Mouse (Mus musculus) MEL (cell line): ENCODE measurements around the gene Nelfa. TPM values are rescaled to one million over a fixed set of nuclear protein-coding genes. Genes with fewer than 3 reads are reported as not detected.

ENCODE experiments used
- DNase-seq: peaks from one replicate; pipeline ENCODE4 v3.0.0; 2011; ENCODE audit warnings: low read depth, low spot score
- H3K27ac ChIP-seq: 2 replicates; pipeline ENCODE4 v1.5.1; 2012; ENCODE audit warnings: low read depth, mild to moderate bottlenecking, control low read depth, low read length, moderate library complexity; ENCODE audit not compliant: control insufficient read depth
- H3K27me3 ChIP-seq, 2 experiments: fragments of 150-350 bp in 1 of 2; sonication (generic) in 1 of 2; 2 replicates each; pipeline ENCODE4 v1.6.1; 2012; ENCODE audit warnings: low read length in 2 of 2, mild to moderate bottlenecking in 2 of 2, improper control_type of control experiment in 1 of 2, moderate library complexity in 1 of 2; ENCODE audit not compliant: insufficient read depth in 2 of 2, control insufficient read depth in 1 of 2
- H3K36me3 ChIP-seq, 2 experiments: 2 replicates each; pipeline ENCODE4 v1.6.1; 2012 to 2014; ENCODE audit warnings: low read length in 2 of 2, improper control_type of control experiment in 1 of 2, inconsistent platforms in 1 of 2, mild to moderate bottlenecking in 1 of 2; ENCODE audit not compliant: insufficient read depth in 2 of 2, control insufficient read depth in 1 of 2
- H3K4me1 ChIP-seq, 2 experiments: fragments of 150-350 bp in 1 of 2; sonication (generic) in 1 of 2; 2 replicates each; pipeline ENCODE4 v1.6.1; 2012; ENCODE audit warnings: low read length in 2 of 2, improper control_type of control experiment in 1 of 2, mild to moderate bottlenecking in 1 of 2; ENCODE audit not compliant: insufficient read depth in 2 of 2, control insufficient read depth in 1 of 2
- H3K4me3 ChIP-seq, 2 experiments: fragments of 150-350 bp in 1 of 2; sonication (generic) in 1 of 2; 2 replicates each; pipeline ENCODE4 v1.5.1; 2012; ENCODE audit warnings: low read depth in 2 of 2, low read length in 2 of 2, mild to moderate bottlenecking in 2 of 2, moderate library complexity in 2 of 2, control low read depth in 1 of 2, improper control_type of control experiment in 1 of 2; ENCODE audit not compliant: control insufficient read depth in 1 of 2, insufficient read depth in 1 of 2
- H3K79me2 ChIP-seq: 2 replicates; pipeline ENCODE4 v1.6.1; 2012; ENCODE audit warnings: mild to moderate bottlenecking, low read length, moderate library complexity; ENCODE audit not compliant: control insufficient read depth, poor library complexity, insufficient read depth
- H3K9ac ChIP-seq: 2 replicates; pipeline ENCODE4 v1.6.1; 2012; ENCODE audit warnings: low read depth, mild to moderate bottlenecking, control low read depth, low read length, moderate library complexity; ENCODE audit not compliant: control insufficient read depth, poor library complexity, severe bottlenecking
- H3K9me3 ChIP-seq: fragments of 150-350 bp; sonication (generic); replicated peaks from 2 replicates; pipeline ENCODE4 v1.6.1; 2012; ENCODE audit warnings: mild to moderate bottlenecking, low read length, improper control_type of control experiment, moderate library complexity; ENCODE audit not compliant: insufficient read depth
- BHLHE40 ChIP-seq: IDR thresholded peaks from 2 replicates; pipeline ENCODE4 v1.6.1; 2012; ENCODE audit warnings: low read depth, mild to moderate bottlenecking, inconsistent platforms, low read length, improper control_type of control experiment, borderline replicate concordance
- CHD2 ChIP-seq: IDR thresholded peaks from 2 replicates; pipeline ENCODE4 v1.6.1; 2011; ENCODE audit warnings: low read length, improper control_type of control experiment
- CTCF ChIP-seq, 3 experiments: IDR thresholded peaks in 2 of 3; conservative IDR thresholded peaks in 1 of 3; 2 replicates each; pipeline ENCODE4 v1.5.1; 2011 to 2012; ENCODE audit warnings: low read length in 3 of 3, low read depth in 2 of 3, mild to moderate bottlenecking in 2 of 3, improper control_type of control experiment in 1 of 3, inconsistent platforms in 1 of 3, mixed read lengths in 1 of 3, moderate library complexity in 1 of 3; ENCODE audit not compliant: control insufficient read depth in 1 of 3, insufficient read depth in 1 of 3, poor library complexity in 1 of 3, severe bottlenecking in 1 of 3
- E2F4 ChIP-seq: IDR thresholded peaks from 2 replicates; pipeline ENCODE4 v1.6.1; 2011; ENCODE audit warnings: low read depth, low read length, improper control_type of control experiment, borderline replicate concordance
- EP300 ChIP-seq, 2 experiments: IDR thresholded peaks; 2 replicates each; pipeline ENCODE4 v1.6.1; 2011; ENCODE audit warnings: improper control_type of control experiment in 2 of 2, low read length in 2 of 2, low read depth in 1 of 2, mild to moderate bottlenecking in 1 of 2
- GATA1 ChIP-seq: IDR thresholded peaks from 2 replicates; pipeline ENCODE4 v1.6.1; 2011; ENCODE audit warnings: low read depth, low read length, improper control_type of control experiment
- MAFK ChIP-seq: IDR thresholded peaks from 2 replicates; pipeline ENCODE4 v1.6.1; 2011; ENCODE audit warnings: low read depth, mild to moderate bottlenecking, low read length, improper control_type of control experiment, borderline replicate concordance
- MAX ChIP-seq: IDR thresholded peaks from 2 replicates; pipeline ENCODE4 v1.6.1; 2011; ENCODE audit warnings: low read length, improper control_type of control experiment
- MEF2A ChIP-seq: IDR thresholded peaks from 2 replicates; pipeline ENCODE4 v1.6.1; 2014; ENCODE audit warnings: low read depth, mild to moderate bottlenecking, inconsistent platforms, low read length, improper control_type of control experiment; ENCODE audit not compliant: poor library complexity, insufficient replicate concordance, severe bottlenecking; ENCODE audit errors: extremely low read depth
- MXI1 ChIP-seq: IDR thresholded peaks from 2 replicates; pipeline ENCODE4 v1.6.1; 2011; ENCODE audit warnings: mild to moderate bottlenecking, low read depth, low read length, improper control_type of control experiment
- MYB ChIP-seq: IDR thresholded peaks from 2 replicates; pipeline ENCODE4 v1.6.1; 2011; ENCODE audit warnings: mild to moderate bottlenecking, low read depth, low read length, improper control_type of control experiment
- NRF1 ChIP-seq: IDR thresholded peaks from 2 replicates; pipeline ENCODE4 v1.6.1; 2014; ENCODE audit warnings: low read depth, mild to moderate bottlenecking, inconsistent platforms, low read length, improper control_type of control experiment, moderate library complexity; ENCODE audit not compliant: poor library complexity, insufficient read depth, severe bottlenecking
- POLR2AphosphoS2 ChIP-seq: IDR thresholded peaks from 2 replicates; pipeline ENCODE4 v1.6.1; 2011; ENCODE audit warnings: low read length, improper control_type of control experiment
- POLR2AphosphoS5 ChIP-seq: IDR thresholded peaks from 2 replicates; pipeline ENCODE4 v1.6.1; 2012; ENCODE audit warnings: low read depth, borderline replicate concordance, mild to moderate bottlenecking, inconsistent platforms, low read length, moderate library complexity, mixed read lengths
- RAD21 ChIP-seq: IDR thresholded peaks from 2 replicates; pipeline ENCODE4 v1.6.1; 2011; ENCODE audit warnings: mild to moderate bottlenecking, low read depth, low read length, improper control_type of control experiment
- RCOR1 ChIP-seq: IDR thresholded peaks from 2 replicates; pipeline ENCODE4 v1.6.1; 2012; ENCODE audit warnings: low read depth, mild to moderate bottlenecking, inconsistent platforms, low read length, improper control_type of control experiment
- SMC3 ChIP-seq: IDR thresholded peaks from 2 replicates; pipeline ENCODE4 v1.6.1; 2011; ENCODE audit warnings: low read depth, low read length, improper control_type of control experiment
- TBP ChIP-seq: IDR thresholded peaks from 2 replicates; pipeline ENCODE4 v1.8.0; 2011; ENCODE audit warnings: low read depth, low read length, improper control_type of control experiment
- UBTF ChIP-seq: IDR thresholded peaks from 2 replicates; pipeline ENCODE4 v1.6.1; 2012; ENCODE audit warnings: low read depth, mild to moderate bottlenecking, inconsistent platforms, low read length, improper control_type of control experiment, moderate library complexity, borderline replicate concordance; ENCODE audit not compliant: insufficient read depth
- USF2 ChIP-seq, 2 experiments: IDR thresholded peaks; 2 replicates each; pipeline ENCODE4 v1.6.1; 2011 to 2012; ENCODE audit warnings: improper control_type of control experiment in 2 of 2, low read length in 2 of 2, borderline replicate concordance in 1 of 2, inconsistent platforms in 1 of 2, low read depth in 1 of 2, mild to moderate bottlenecking in 1 of 2; ENCODE audit not compliant: insufficient read depth in 1 of 2
- ZKSCAN1 ChIP-seq: IDR thresholded peaks from 2 replicates; pipeline ENCODE4 v1.6.1; 2012; ENCODE audit warnings: low read depth, mild to moderate bottlenecking, inconsistent platforms, low read length, improper control_type of control experiment, moderate library complexity
- ZNF384 ChIP-seq: IDR thresholded peaks from 2 replicates; pipeline ENCODE4 v1.6.1; 2012; ENCODE audit warnings: low read depth, mild to moderate bottlenecking, inconsistent platforms, low read length, improper control_type of control experiment
- polyA plus RNA-seq, 2 experiments: library from polyadenylated mRNA; stranded (reverse) in 1 of 2; unstranded in 1 of 2; fragments of >175 nt in 1 of 2; fragments of >200 nt in 1 of 2; gene quantifications; 2 replicates each; pipeline versions ENCODE4 v1.2.1 to v1.2.4; 2012; ENCODE audit warnings: low replicate concordance in 2 of 2, low read depth in 1 of 2; ENCODE audit not compliant: insufficient read length in 2 of 2, insufficient read depth in 1 of 2, missing spikeins in 1 of 2
- total RNA-seq: library from RNA; depleted of rRNA; stranded (reverse); fragments of 300-350 nt; gene quantifications from 2 replicates; pipeline ENCODE4 v1.2.3, GENCODE M21; 2012

The Nelfa gene
- total and polyA plus RNA-seq, 3 experiments: 58.7 to 207 (median 117) TPM

DNA sequence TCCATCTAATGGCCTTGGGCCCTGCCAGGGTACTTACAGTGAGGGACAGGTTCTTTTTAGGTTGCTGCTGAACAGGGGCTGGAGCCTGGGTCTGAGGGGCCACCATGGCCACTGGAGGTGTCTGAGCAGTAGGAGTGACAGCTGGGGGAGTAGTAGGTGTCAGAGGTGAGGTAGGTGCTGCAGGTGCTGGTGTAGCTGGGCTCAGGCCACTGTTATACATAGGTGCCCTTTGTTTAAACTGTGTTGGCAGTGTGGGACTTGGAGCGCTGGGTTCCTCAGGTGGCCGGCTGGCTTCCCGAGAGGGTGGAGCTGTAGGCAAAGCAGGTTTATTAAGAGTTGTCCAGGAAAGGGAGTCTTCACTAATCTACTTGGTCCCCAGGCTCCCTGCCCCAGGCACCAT lies 37.0 kb downstream of the Nelfa start (continued):
- TF ChIP-seq NRF1 (no peak), ZKSCAN1 (no peak), MYB (no peak), GATA1 (no peak)
- TF ChIP-seq, all 39 proteins: peak for 0

DNA sequence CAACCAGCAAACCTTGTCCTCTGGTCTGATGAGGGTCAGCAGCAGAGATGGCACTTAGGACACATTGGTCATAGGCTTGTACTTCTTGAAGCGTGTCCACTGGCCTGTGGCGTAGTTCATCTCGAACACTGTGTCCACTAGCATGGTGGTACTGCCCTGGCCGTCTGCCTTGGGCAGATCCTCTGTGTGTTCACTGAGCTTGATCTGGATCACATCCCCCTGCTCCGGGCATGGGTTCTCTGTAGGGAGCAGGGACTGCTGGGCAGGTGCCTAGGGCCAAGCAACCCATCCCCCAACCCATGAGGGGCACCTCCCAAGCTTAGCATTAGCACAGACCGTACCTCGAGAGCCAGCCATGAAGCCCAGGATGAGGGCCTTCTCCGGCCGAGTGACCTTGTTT lies 37.5 kb downstream of the Nelfa start:
- no peak overlapping the region for H3K27ac ChIP-seq
- no peaks in the 10 kb centered on the region for H3K79me2 ChIP-seq
- no peak for TF ChIP-seq RAD21
- no peak for TF ChIP-seq MXI1
- no peak for TF ChIP-seq MEF2A
- TF ChIP-seq ZNF384: no peak
- TF ChIP-seq POLR2AphosphoS2: peak; percentile 50; the same call in 1 of the 2 replicates
- TF ChIP-seq USF2 (IDR thresholded peaks at IDR 0.05; ENCODE audit: borderline replicate concordance in 1 of 2, insufficient read depth in 1 of 2, low read depth in 1 of 2, low read length in 2 of 2): no peak
- H3K9ac ChIP-seq: no peak overlapping the region
- no peak for DNase-seq
- H3K4me3 ChIP-seq: no peak overlapping the region
- H3K36me3 ChIP-seq: peaks cover 0 to 42% of the 10 kb centered on the region in 2 experiments; a peak in 2 of 4 replicates
- no peaks in the 10 kb centered on the region for H3K27me3 ChIP-seq
- H3K4me1 ChIP-seq: no peaks in the 10 kb centered on the region
- H3K9me3 ChIP-seq: no peaks in the 10 kb centered on the region

DNA sequence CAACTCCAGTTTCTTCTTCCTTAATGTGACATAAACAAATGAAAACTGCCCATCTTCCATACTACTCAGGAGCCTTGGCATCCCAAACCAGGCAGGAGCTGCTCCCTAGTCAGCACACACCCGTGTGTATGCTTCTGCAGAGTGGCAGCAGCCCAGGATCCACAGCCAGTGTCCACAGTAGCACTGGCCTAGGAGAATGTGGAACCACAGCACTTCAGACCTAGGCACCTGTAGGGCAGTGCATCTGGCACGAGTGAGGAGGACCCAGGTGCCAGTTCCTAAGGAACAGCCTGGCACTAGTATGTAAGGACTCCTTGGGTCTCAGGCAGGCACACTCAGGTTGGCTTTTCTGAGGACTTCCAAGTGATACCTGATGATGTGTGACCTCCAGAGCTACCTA lies 39.1 kb downstream of the Nelfa start:
- H3K9me3 ChIP-seq: no peaks in the 10 kb centered on the region
- H3K27ac ChIP-seq: no peak overlapping the region
- no peaks in the 10 kb centered on the region for H3K27me3 ChIP-seq
- no peaks in the 10 kb centered on the region for H3K4me1 ChIP-seq
- H3K9ac ChIP-seq: no peak overlapping the region
- peaks cover 0 to 38% of the 10 kb centered on the region in 2 experiments; a peak in 2 of 4 replicates for H3K36me3 ChIP-seq
- no peaks in the 10 kb centered on the region for H3K79me2 ChIP-seq
- H3K4me3 ChIP-seq: no peak overlapping the region
- TF ChIP-seq USF2 (IDR thresholded peaks at IDR 0.05; ENCODE audit: borderline replicate concordance in 1 of 2, insufficient read depth in 1 of 2, low read depth in 1 of 2, low read length in 2 of 2) (0 out of 4 replicates have a peak, but pooled peaks of 1 of the 2 experiments have one; percentile 6), POLR2AphosphoS2 (0 out of 2 replicates have a peak, but pooled peaks have one; percentile 3), TBP (no peak)
- no peak for DNase-seq

- Histone ChIP-seq H3K36me3 (peaks cover 0 to 44% of the 10 kb centered on the region in 2 experiments; a peak in 2 of 4 replicates), H3K4me1 (no peaks in the 10 kb centered on the region), H3K27me3 (no peaks in the 10 kb centered on the region), H3K4me3 (no peak overlapping the region), H3K79me2 (no peaks in the 10 kb centered on the region), H3K27ac (no peak overlapping the region), H3K9ac (no peak overlapping the region), H3K9me3 (no peaks in the 10 kb centered on the region)
- DNase-seq: no peak
- no peak for TF ChIP-seq CHD2
- no peak for TF ChIP-seq EP300 (IDR thresholded peaks at IDR 0.05; ENCODE audit: low read depth in 1 of 2, low read length in 2 of 2)
- no peak for TF ChIP-seq ZKSCAN1
- no peak for TF ChIP-seq MAX
- TF ChIP-seq POLR2AphosphoS5: no peak
- TF ChIP-seq RAD21: no peak
- TF ChIP-seq RCOR1: no peak
- no peak for TF ChIP-seq SMC3
- TF ChIP-seq USF2 (IDR thresholded peaks at IDR 0.05; ENCODE audit: borderline replicate concordance in 1 of 2, insufficient read depth in 1 of 2, low read depth in 1 of 2, low read length in 2 of 2): no peak
- TF ChIP-seq UBTF: no peak
- no peak for TF ChIP-seq CTCF (IDR thresholded peaks at IDR 0.05 in 2 of 3, conservative IDR thresholded peaks at IDR 0.05 in 1 of 3; ENCODE audit: control insufficient read depth in 1 of 3, insufficient read depth in 1 of 3, low read depth in 2 of 3, low read length in 3 of 3, poor library complexity in 1 of 3, severe bottlenecking in 1 of 3)
- TF ChIP-seq MAFK: no peak
- no peak for TF ChIP-seq E2F4
- TF ChIP-seq MEF2A: no peak
- no peak for TF ChIP-seq BHLHE40
Measured at GRCm38 (mm10) chr5:33895116-33895515, 41.1 kb downstream of the Nelfa start.
